Mouse (Mus musculus) heart, postnatal 10 days (tissue): ENCODE data around the gene Flywch1. TPM values are rescaled to one million over a fixed set of nuclear protein-coding genes. Genes with fewer than 3 reads are reported as not detected.
A peak's percentile ranks its signal among the peaks of the same experiment; 100 is the strongest.
"Not testable (repeated sequence)": the region's sequence is repeated elsewhere in the genome, so short reads cannot be mapped to it uniquely, and the experiment has no call there.

Experiments
- DNase-seq, 2 experiments: peaks; one replicate each; pipeline ENCODE4 v3.0.0; 2021
- intact Hi-C: fragments of 180-260 bp; cut with DNase I; formaldehyde crosslinking; loops from one replicate; pipeline ENCODE4 v1.15.1; 2025
- total RNA-seq, 2 experiments: library from RNA; stranded (reverse); gene quantifications; 2 replicates each; pipeline ENCODE4 v1.2.3; 2021

Flywch1 gene
- total RNA-seq, 2 experiments from 2014 or later = 31.2 to 32.1 TPM

- intact Hi-C loops = no loop called here
- DNase-seq = peak; percentile 60 to 76
These were observed 14.4 kb upstream of the Flywch1 start, which contains the start of gene Flywch2 for GRCm38 (mm10) chr17:23785561-23786471. TSS of gene Flywch2 (minus strand) at chr17:23786081.

GRCm38 (mm10) chr17:23783352-23783751 lies 11.9 kb upstream of the Flywch1 start:
- intact Hi-C loops = no loop called here

GRCm38 (mm10) chr17:23778447-23778846 lies 7.0 kb upstream of the Flywch1 start:
- intact Hi-C loops = no loop called here
- no peak for DNase-seq

More at GRCm38 (mm10) chr17:23783352-23783751, 11.9 kb upstream of the Flywch1 start:
- no peak for DNase-seq

GRCm38 (mm10) chr17:23777141-23777540 lies 5.7 kb upstream of the Flywch1 start:
- intact Hi-C loops = no loop called here
- DNase-seq = no peak

GRCm38 (mm10) chr17:23776216-23776615 lies 4.8 kb upstream of the Flywch1 start:
- intact Hi-C loops = no loop called here
- no peak for DNase-seq

GRCm38 (mm10) chr17:23774090-23774489 lies 2.7 kb upstream of the Flywch1 start:
- peak; percentile 86 to 89 for DNase-seq
- intact Hi-C loops = loop anchor here (1.0 to 2.0 kb wide), 4 partner anchors 33 to 186 kb away; partner anchors contain the start of gene Prss32

GRCm38 (mm10) chr17:23773676-23774075 lies 2.3 kb upstream of the Flywch1 start:
- DNase-seq = no peak
- intact Hi-C loops = loop anchor here (1.0 to 2.0 kb wide), 4 partner anchors 33 to 187 kb away; partner anchors contain the start of gene Prss32

- DNase-seq, intact Hi-C loops: not testable (repeated sequence)
These were observed 786 bp upstream of the Flywch1 start for GRCm38 (mm10) chr17:23772219-23772556.

- DNase-seq = no peak
These were observed 512 bp downstream of the Flywch1 start for GRCm38 (mm10) chr17:23770896-23771283.

GRCm38 (mm10) chr17:23770493-23770892 lies 909 bp downstream of the Flywch1 start:
- intact Hi-C loops = loop anchor here (2.0 kb wide), 1 partner anchor 58 kb away; the partner anchor contains the start of gene Elob
- DNase-seq = no peak

More at GRCm38 (mm10) chr17:23770896-23771283, 512 bp downstream of the Flywch1 start:
- intact Hi-C loops = loop anchor here (2.0 kb wide), 1 partner anchor 58 kb away; the partner anchor contains the start of gene Elob

GRCm38 (mm10) chr17:23762976-23763375 lies 8.4 kb downstream of the Flywch1 start:
- no peak for DNase-seq
- intact Hi-C loops = no loop called here

- intact Hi-C loops = no loop called here
- DNase-seq = no peak
These were observed 10.2 kb downstream of the Flywch1 start for GRCm38 (mm10) chr17:23761155-23761554.

GRCm38 (mm10) chr17:23760231-23760630 lies 11.2 kb downstream of the Flywch1 start:
- intact Hi-C loops = no loop called here
- DNase-seq = no peak

- intact Hi-C loops = no loop called here
- DNase-seq = no peak
These were observed 12.6 kb downstream of the Flywch1 start for GRCm38 (mm10) chr17:23758801-23759200.

GRCm38 (mm10) chr17:23757581-23757980 lies 13.8 kb downstream of the Flywch1 start:
- intact Hi-C loops = no loop called here

GRCm38 (mm10) chr17:23755689-23756088 lies 15.7 kb downstream of the Flywch1 start:
- no peak for DNase-seq
- intact Hi-C loops = no loop called here

More at GRCm38 (mm10) chr17:23757581-23757980, 13.8 kb downstream of the Flywch1 start:
- DNase-seq = no peak

- intact Hi-C loops = loop anchor here (5.0 kb wide), 1 partner anchor 103 kb away; no protein-coding TSS in a partner anchor
- no peak for DNase-seq
These were observed 21.8 kb downstream of the Flywch1 start for GRCm38 (mm10) chr17:23749400-23750191.

GRCm38 (mm10) chr17:23748631-23749391 lies 22.6 kb downstream of the Flywch1 start:
- intact Hi-C loops = loop anchor here (5.0 kb wide), 1 partner anchor 103 kb away; no protein-coding TSS in a partner anchor
- DNase-seq = peak; percentile 82 to 89

- intact Hi-C loops = loop anchor here (5.0 kb wide), 1 partner anchor 104 kb away; no protein-coding TSS in a partner anchor
- DNase-seq = no peak
These were observed 23.4 kb downstream of the Flywch1 start for GRCm38 (mm10) chr17:23748026-23748425.

- intact Hi-C loops = loop anchor here (5.0 kb wide), 1 partner anchor 105 kb away; no protein-coding TSS in a partner anchor
- no peak for DNase-seq
These were observed 23.9 kb downstream of the Flywch1 start for GRCm38 (mm10) chr17:23747471-23747870.
